Mouse (Mus musculus): ENCODE measurements around the gene Chrnb1. TPM values are rescaled to one million over a fixed set of nuclear protein-coding genes. Genes with fewer than 3 reads are reported as not detected.

Gene Chrnb1
- polyA plus RNA-seq, 1 experiment: 1.6 TPM

DNA sequence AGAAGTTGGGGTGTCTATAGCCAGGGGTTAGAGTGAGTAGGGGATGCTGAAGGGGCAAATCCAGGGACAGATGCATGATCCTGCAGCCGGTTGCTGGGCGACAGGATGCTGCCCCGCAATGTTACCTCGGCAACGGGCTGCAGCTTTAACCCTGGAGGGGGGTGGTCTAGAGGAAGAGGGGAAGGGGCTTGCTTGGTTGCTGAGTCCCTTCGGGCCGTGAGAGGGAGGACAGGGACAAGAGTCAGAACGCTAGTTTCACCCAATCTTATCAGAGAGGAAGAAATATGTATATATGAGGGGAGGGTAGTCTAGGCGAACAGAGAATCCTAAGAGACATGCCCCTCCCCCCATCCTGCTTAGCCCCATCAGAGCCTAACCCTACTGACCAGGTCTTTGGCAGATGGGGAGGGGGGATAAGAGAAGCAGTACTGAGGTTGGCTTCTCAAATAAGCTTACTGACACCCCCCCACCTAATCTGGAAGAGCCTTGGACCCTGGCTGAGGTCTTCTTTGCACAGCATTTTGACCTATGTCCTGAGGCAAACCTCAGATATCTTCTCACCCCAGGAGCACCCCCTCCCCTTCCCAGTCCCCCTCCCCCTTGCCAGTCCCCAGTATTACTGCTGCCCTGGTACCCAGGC is 39.7 kb upstream of the Chrnb1 start:
- Histone ChIP-seq H3K4me3 (replicated peaks; ENCODE audit: insufficient read depth, low read depth, low read length) (peak overlapping the region; percentile 98), H3K27ac (ENCODE audit: insufficient read depth, low read length) (no peak overlapping the region), H3K4me1 (ENCODE audit: control insufficient read depth, insufficient read depth, low read length) (peaks cover 5% of the 10 kb centered on the region), H3K27me3 (ENCODE audit: control insufficient read depth, insufficient read depth, low read length) (no peaks in the 10 kb centered on the region)
- TF ChIP-seq CTCF (IDR thresholded peaks at IDR 0.05; ENCODE audit: borderline replicate concordance, insufficient read depth, low read depth, low read length) (no peak), POLR2A (IDR thresholded peaks at IDR 0.05; ENCODE audit: borderline replicate concordance, insufficient read depth, low read length) (no peak)
- DNase-seq: no peak
- 16% methylated on average over 9 of the region's 9 CpGs for WGBS

DNA sequence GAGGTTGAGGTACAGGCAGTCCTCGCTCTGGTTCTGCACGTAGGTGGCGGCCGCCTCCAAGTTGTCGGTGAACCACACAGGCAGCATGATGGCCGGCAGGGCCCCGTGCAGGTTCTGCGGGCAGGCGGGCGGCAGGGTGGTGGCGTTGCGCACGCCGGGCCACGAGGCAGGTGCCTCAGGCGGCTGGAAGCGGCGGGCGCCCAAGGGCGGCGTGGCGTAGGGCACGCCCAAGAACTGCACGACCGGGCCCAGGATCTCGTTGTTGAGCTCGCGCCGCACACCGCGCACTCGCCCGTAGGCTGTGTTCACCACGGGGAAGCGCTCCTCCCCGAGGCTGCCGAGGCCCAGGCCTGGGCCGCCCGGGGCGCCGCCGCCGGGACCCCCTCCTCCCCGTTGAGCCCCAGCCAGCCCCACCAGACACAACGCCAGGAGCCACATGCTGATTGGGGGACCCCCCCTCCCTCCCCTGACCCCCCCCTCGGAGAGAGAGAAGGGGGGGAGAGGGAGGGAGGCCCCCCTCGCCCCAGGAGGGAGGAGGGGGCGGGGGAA is 38.3 kb upstream of the Chrnb1 start:
- peak; percentile 37 to 57 for DNase-seq
- TF ChIP-seq CTCF (IDR thresholded peaks at IDR 0.05; ENCODE audit: borderline replicate concordance, insufficient read depth, low read depth, low read length): no peak
- TF ChIP-seq POLR2A (IDR thresholded peaks at IDR 0.05; ENCODE audit: borderline replicate concordance, insufficient read depth, low read length): no peak
- Histone ChIP-seq H3K27me3 (ENCODE audit: control insufficient read depth, insufficient read depth, low read length) (no peaks in the 10 kb centered on the region), H3K4me3 (replicated peaks; ENCODE audit: insufficient read depth, low read depth, low read length) (peak overlapping the region; percentile 6), H3K4me1 (ENCODE audit: control insufficient read depth, insufficient read depth, low read length) (peaks cover 5% of the 10 kb centered on the region; the same call in 1 of the 2 replicates), H3K27ac (ENCODE audit: insufficient read depth, low read length) (no peak overlapping the region)
- WGBS: 13% methylated on average over 45 of the region's 48 CpGs

DNA sequence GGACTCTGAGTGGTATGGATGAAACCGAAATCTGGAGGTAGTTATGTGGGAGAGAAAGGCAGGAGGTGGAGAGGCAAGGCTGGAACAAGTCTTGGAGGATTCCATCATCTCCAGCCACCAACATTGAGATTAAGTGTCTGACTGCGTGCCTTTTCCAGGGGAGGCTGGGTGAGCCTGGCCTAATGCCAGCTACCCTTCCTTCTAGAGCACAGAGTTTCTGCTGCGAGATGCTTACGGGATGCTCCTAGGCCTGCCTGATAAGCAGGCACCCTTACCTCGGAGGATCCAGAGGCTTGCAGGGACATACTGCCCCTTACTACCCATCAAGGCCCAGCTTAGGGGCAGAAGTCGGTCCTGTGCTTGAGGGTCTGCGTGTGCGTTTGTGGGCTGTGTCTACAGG is 37.8 kb upstream of the Chrnb1 start:
- no peaks in the 10 kb centered on the region for H3K27me3 ChIP-seq (ENCODE audit: control insufficient read depth, insufficient read depth, low read length)
- TF ChIP-seq CTCF (IDR thresholded peaks at IDR 0.05; ENCODE audit: borderline replicate concordance, insufficient read depth, low read depth, low read length): no peak
- no peak for TF ChIP-seq POLR2A (IDR thresholded peaks at IDR 0.05; ENCODE audit: borderline replicate concordance, insufficient read depth, low read length)
- no peak overlapping the region for H3K27ac ChIP-seq (ENCODE audit: insufficient read depth, low read length)
- peaks cover 5% of the 10 kb centered on the region; the same call in 1 of the 2 replicates for H3K4me1 ChIP-seq (ENCODE audit: control insufficient read depth, insufficient read depth, low read length)
- no peak overlapping the region for H3K4me3 ChIP-seq (replicated peaks; ENCODE audit: insufficient read depth, low read depth, low read length)
- 58% methylated on average over 8 of the region's 8 CpGs for WGBS
- DNase-seq: no peak

DNA sequence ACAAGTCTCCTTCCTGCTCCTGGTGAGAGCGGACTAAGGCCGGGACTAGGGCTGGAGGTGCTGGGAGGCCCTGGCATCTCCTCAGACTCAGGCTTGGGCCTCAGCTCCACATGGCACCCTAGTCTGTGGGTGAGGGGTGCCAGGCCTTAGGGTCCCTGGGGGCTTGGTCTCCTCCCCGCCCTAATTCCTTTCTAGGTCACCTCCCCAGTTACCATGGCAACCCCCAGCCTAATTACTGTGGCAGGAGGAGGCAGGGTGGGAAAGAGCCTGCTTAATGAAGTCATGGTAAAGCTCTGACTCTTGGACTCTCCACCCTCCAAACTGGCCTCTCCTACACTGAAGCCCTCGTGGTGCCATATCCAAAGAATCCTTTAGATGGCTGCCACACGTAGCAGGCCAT is 33.1 kb upstream of the Chrnb1 start:
- Histone ChIP-seq H3K4me3 (replicated peaks; ENCODE audit: insufficient read depth, low read depth, low read length) (no peak overlapping the region), H3K4me1 (ENCODE audit: control insufficient read depth, insufficient read depth, low read length) (peaks cover 12% of the 10 kb centered on the region), H3K27me3 (ENCODE audit: control insufficient read depth, insufficient read depth, low read length) (no peaks in the 10 kb centered on the region), H3K27ac (ENCODE audit: insufficient read depth, low read length) (no peak overlapping the region)
- 47% methylated on average over 5 of the region's 5 CpGs for WGBS
- DNase-seq: no peak
- TF ChIP-seq CTCF (IDR thresholded peaks at IDR 0.05; ENCODE audit: borderline replicate concordance, insufficient read depth, low read depth, low read length) (no peak), POLR2A (IDR thresholded peaks at IDR 0.05; ENCODE audit: borderline replicate concordance, insufficient read depth, low read length) (no peak)

DNA sequence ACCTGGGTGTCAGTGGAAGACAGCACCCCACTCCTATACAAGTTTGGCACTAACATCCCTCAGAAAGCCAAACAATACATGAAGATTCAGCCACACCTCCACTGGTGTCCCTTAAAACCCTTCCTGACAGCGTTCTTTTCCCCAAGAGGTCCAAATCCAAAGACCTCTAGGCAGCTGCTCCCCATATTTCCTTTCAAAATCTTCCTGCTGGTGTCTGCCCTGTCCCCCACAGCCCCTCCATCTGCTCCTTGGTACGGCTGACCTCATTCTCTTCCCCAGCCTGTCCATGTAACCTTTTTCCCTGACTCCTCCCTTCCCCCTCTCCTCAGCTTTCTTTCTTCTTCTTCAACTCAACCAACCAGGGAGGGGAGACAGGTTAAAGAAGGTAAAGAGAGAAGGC is 27.7 kb upstream of the Chrnb1 start:
- WGBS: 5% methylated on average over 2 of the region's 2 CpGs

DNA sequence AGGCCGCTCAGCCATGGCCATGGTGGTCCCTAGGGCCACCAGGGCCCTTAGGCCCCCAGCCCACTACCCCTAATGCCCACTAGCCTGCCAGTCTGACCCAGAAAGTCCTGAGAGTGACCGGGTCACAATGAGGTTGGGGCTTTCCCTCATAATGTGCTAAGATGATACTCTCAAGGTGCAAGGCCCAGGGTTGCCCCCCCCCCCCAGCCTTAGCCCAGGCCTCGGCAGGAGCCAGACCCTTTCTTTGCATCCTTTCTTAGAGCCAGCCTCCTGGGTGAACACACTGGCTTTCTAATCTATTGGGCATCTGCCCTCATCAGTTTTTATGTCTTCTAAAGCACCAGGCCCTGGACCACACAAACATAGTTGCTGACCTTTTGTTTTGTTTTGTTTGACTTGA is 26.3 kb upstream of the Chrnb1 start, which contains the start of gene Spem1:
Gene Spem1, minus strand, starts transcription at position 101 of the 400 bp plus-strand sequence.
- Histone ChIP-seq H3K4me3 (replicated peaks; ENCODE audit: insufficient read depth, low read depth, low read length) (no peak within 1 kb of the TSS), H3K27me3 (ENCODE audit: control insufficient read depth, insufficient read depth, low read length) (no peaks in the 10 kb centered on the region), H3K27ac (ENCODE audit: insufficient read depth, low read length) (no peak within 1 kb of the TSS), H3K4me1 (ENCODE audit: control insufficient read depth, insufficient read depth, low read length) (peaks cover 15% of the 10 kb centered on the region)
- 85% methylated on average over 3 of the region's 3 CpGs for WGBS
- DNase-seq: no peak
- TF ChIP-seq CTCF (IDR thresholded peaks at IDR 0.05; ENCODE audit: borderline replicate concordance, insufficient read depth, low read depth, low read length) (no peak), POLR2A (IDR thresholded peaks at IDR 0.05; ENCODE audit: borderline replicate concordance, insufficient read depth, low read length) (no peak)

More for the DNA sequence above, 27.7 kb upstream of the Chrnb1 start:
- Histone ChIP-seq H3K27me3 (ENCODE audit: control insufficient read depth, insufficient read depth, low read length) (no peaks in the 10 kb centered on the region), H3K4me3 (replicated peaks; ENCODE audit: insufficient read depth, low read depth, low read length) (no peak overlapping the region), H3K4me1 (ENCODE audit: control insufficient read depth, insufficient read depth, low read length) (peaks cover 15% of the 10 kb centered on the region), H3K27ac (ENCODE audit: insufficient read depth, low read length) (0 out of 2 replicates have a peak overlapping the region, but pooled peaks have one; percentile 32)
- TF ChIP-seq CTCF (IDR thresholded peaks at IDR 0.05; ENCODE audit: borderline replicate concordance, insufficient read depth, low read depth, low read length) (no peak), POLR2A (IDR thresholded peaks at IDR 0.05; ENCODE audit: borderline replicate concordance, insufficient read depth, low read length) (no peak; the same call in 1 of the 2 replicates)
- peak in 1 of 2 experiments; percentile 48 for DNase-seq

DNA sequence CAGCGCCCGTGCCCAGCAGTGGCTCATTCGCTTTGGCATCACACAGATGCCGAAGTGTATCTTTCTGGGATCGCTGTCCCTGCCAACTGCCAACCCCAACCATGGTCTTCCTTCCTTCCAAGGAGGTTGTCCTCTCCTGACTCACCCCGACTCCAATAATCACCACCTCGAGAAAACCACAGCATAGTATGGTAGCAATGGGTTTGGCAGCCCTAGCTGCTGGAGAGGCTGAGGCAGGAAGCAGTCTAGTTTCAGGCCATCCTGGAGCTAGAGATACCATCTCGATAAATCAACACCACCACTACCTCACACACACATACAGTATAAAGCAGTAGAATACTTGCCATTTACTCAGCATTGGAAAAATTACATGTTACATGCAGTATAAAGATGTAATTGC is 23.1 kb upstream of the Chrnb1 start:
- DNase-seq: no peak
- Histone ChIP-seq H3K4me3 (replicated peaks; ENCODE audit: insufficient read depth, low read depth, low read length) (no peak overlapping the region), H3K27ac (ENCODE audit: insufficient read depth, low read length) (no peak overlapping the region), H3K27me3 (ENCODE audit: control insufficient read depth, insufficient read depth, low read length) (no peaks in the 10 kb centered on the region), H3K4me1 (ENCODE audit: control insufficient read depth, insufficient read depth, low read length) (peaks cover 8% of the 10 kb centered on the region)
- WGBS: 90% methylated on average over 8 of the region's 8 CpGs
- TF ChIP-seq POLR2A (IDR thresholded peaks at IDR 0.05; ENCODE audit: borderline replicate concordance, insufficient read depth, low read length) (no peak), CTCF (IDR thresholded peaks at IDR 0.05; ENCODE audit: borderline replicate concordance, insufficient read depth, low read depth, low read length) (no peak)

DNA sequence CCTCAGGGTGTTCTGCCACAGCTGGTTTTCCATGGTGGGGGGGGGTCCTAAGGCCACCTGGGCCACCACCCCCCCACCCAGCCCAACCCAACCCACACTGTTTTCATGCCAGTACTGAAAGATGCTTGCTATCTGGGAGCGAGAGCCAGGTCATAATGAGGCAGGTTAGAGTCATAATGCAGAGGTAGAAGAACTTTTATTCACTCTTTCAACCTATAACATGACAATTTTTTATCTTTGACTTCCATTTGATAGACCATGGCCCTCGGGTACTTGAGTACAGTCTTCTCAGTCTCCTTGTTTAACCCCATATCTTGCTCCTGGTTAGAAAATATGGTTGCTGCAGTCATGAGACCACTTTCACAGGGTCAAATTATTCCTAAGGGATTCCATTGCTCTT is 22.6 kb upstream of the Chrnb1 start, which contains the start of gene Spem2:
Gene Spem2, minus strand, starts transcription at position 101 of the 400 bp plus-strand sequence.
- 71% methylated on average over 2 of the region's 2 CpGs for WGBS

More for the DNA sequence above, 22.6 kb upstream of the Chrnb1 start, which contains the start of gene Spem2:
- DNase-seq: no peak
- Histone ChIP-seq H3K27me3 (ENCODE audit: control insufficient read depth, insufficient read depth, low read length) (no peaks in the 10 kb centered on the region), H3K27ac (ENCODE audit: insufficient read depth, low read length) (no peak within 1 kb of the TSS), H3K4me3 (replicated peaks; ENCODE audit: insufficient read depth, low read depth, low read length) (no peak within 1 kb of the TSS), H3K4me1 (ENCODE audit: control insufficient read depth, insufficient read depth, low read length) (peaks cover 3% of the 10 kb centered on the region; the same call in 1 of the 2 replicates)
- no peak for TF ChIP-seq CTCF (IDR thresholded peaks at IDR 0.05; ENCODE audit: borderline replicate concordance, insufficient read depth, low read depth, low read length)

Data from cerebellum, adult 2 months (tissue).